Mouse (Mus musculus): ENCODE data around the gene Gli3. TPM values are rescaled to one million over a fixed set of nuclear protein-coding genes. Genes with fewer than 3 reads are reported as not detected.

Gene Gli3
- polyA plus RNA-seq, 1 experiment from 2014 or later = 18.9 TPM

DNA sequence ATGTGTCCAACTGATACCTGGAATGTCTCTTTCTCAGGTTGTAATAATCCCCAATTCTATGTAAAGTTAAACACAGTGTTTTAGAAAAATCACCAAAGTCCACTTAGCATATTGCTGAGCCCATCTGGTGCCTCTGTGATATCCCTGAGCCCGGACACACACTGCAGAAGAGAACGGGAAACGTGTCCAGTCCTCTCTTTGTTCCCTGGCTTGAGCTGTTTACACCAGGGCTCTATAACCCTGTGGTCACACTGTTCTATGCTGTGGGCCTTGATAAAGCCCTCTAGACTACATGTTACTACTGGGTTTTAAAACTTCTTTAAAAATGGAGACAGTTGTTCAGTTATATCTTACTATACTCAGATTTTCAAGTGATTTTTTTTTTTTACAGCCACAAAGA lies 154.4 kb downstream of the Gli3 start:
- Histone ChIP-seq H3K27ac (no peak overlapping the region), H3K4me2 (no peak overlapping the region), H3K36me3 (no peaks in the 10 kb centered on the region), H3K9ac (no peak overlapping the region), H3K4me3 (replicated peaks) (no peak overlapping the region), H3K9me3 (no peaks in the 10 kb centered on the region), H3K4me1 (no peaks in the 10 kb centered on the region), H3K27me3 (replicated peaks) (no peaks in the 10 kb centered on the region)
- no peak for ATAC-seq (ENCODE audit: insufficient read depth, low FRiP score, low read depth)
- WGBS = 69% methylated on average over 3 of the region's 3 CpGs

DNA sequence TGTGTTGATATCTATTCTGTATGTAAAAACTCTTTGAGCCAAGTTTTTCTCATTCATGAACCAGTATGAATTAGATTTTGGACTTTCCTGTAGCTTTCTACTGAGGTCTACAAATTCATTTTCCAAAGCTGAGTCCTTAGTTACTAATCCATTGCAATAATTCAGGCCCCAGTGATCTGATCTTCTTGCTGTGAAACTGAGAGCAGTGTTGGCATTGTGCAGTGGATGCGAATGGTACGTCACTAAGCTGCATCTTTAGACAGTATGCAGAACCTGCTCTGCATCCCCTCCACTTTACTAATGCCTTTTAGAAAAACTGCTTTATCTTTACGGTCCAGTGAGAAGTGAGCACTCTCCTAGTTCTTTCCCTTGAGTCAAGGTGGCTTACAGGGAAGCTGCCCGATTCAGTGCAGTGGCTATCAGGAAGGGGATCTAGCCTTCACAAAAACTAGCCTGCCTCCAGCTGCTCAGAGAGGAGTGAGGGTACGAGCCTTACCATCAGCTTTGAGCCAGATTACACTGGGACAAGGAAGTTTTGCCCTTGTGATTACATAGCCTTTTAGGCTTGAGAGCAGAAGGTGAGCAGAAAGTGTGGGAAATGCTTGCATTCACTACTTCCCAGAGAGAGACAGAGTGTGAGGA lies 155.1 kb downstream of the Gli3 start:
- Histone ChIP-seq H3K27ac (no peak overlapping the region), H3K9ac (no peak overlapping the region), H3K9me3 (no peaks in the 10 kb centered on the region), H3K27me3 (replicated peaks) (no peaks in the 10 kb centered on the region), H3K4me2 (no peak overlapping the region), H3K36me3 (no peaks in the 10 kb centered on the region), H3K4me1 (no peaks in the 10 kb centered on the region), H3K4me3 (replicated peaks) (no peak overlapping the region)
- no peak for ATAC-seq (ENCODE audit: insufficient read depth, low FRiP score, low read depth)
- 66% methylated on average over 5 of the region's 5 CpGs for WGBS

DNA sequence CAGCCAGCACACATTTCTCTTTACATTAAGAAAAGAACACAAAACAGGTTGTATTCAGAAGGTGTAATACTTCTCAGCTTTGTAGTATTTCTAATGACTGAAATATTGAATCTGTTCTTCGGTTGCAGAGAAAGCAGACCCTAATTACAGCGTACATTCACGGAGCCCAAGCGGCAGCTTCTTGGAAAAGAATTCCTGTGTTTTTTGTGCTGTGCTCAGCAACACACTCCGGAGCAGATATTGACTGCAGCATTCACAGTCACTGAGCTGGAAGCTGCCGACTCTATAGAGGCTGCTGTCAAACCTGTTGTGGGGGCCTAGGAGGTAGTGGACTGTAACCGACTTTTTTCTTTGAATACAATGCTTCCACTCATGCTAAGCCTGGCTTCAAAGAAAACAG lies 158.0 kb downstream of the Gli3 start:
- Histone ChIP-seq H3K4me3 (replicated peaks) (no peak overlapping the region), H3K9me3 (no peaks in the 10 kb centered on the region), H3K4me2 (no peak overlapping the region), H3K9ac (no peak overlapping the region), H3K27me3 (replicated peaks) (no peaks in the 10 kb centered on the region), H3K4me1 (peaks cover 7% of the 10 kb centered on the region; the same call in 1 of the 2 replicates), H3K27ac (no peak overlapping the region), H3K36me3 (no peaks in the 10 kb centered on the region)
- no peak for ATAC-seq (ENCODE audit: insufficient read depth, low FRiP score, low read depth)
- 60% methylated on average over 7 of the region's 7 CpGs for WGBS

DNA sequence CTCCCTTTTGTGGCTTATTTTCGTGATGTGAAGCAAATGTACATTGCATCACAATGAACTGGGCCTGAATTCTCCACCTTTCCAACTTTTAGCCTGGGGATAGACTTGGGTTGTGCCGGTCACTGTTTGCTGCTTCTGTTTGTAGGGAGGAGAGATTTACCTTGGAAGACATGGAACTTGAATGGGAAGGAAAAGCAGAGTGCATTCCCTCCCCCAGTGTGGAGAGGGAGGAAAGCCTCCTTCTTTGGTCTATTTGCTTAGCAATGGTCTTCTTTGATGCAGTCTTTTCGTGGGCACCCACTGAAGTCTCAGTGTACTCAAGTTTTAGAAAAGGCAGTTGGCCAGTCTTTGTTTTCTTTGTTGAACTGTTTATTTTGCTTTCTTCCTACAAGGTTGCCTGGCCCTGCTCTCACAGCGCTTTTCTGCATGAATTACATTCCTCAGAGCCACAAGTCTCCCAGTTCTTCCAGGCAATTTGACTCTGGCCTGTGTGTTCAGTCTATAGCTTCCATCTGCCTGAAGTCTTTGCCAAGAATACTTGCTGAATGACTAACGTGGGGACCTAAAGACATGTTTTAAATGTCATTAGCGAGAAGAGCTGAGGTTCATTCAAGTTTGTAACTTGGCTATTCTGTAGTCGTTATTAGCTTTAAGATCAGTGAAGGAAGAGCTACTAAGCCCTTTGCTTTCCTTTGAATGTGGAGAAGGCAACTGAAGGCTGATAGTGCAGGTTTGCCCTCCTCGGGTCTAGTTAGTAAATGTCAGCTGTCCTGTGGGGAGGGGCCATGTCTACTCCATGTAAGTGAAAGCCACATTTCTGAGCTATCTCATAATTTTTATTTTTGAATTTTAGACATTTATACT lies 161.7 kb downstream of the Gli3 start:
- H3K9me3 ChIP-seq = no peaks in the 10 kb centered on the region
- 34% methylated on average over 8 of the region's 8 CpGs for WGBS
- H3K9ac ChIP-seq = no peak overlapping the region
- no peaks in the 10 kb centered on the region for H3K36me3 ChIP-seq
- no peak for ATAC-seq (ENCODE audit: insufficient read depth, low FRiP score, low read depth)
- H3K4me2 ChIP-seq = no peak overlapping the region
- no peak overlapping the region for H3K4me3 ChIP-seq (replicated peaks)
- H3K27ac ChIP-seq = no peak overlapping the region
- H3K4me1 ChIP-seq = peaks cover 7% of the 10 kb centered on the region; the same call in 1 of the 2 replicates
- no peaks in the 10 kb centered on the region for H3K27me3 ChIP-seq (replicated peaks)

DNA sequence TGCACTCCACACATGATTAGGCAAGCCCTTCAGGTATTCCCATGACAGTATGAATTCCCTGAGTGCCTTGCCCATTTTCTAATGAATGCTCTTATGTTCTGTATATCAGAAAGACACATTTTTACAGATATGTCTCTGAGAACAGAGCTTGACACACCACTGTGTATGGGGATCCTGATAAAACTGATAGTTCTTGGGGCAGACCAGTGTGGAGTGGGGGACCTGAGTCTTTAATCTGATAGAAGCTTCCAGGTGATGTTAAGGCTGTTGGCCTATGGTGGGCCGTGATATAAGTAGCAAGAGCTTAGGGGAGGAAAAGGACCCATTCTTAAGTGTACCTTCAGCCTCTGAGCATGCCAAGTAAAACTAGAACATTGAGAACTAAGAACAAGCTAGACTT lies 178.5 kb downstream of the Gli3 start:
- no peaks in the 10 kb centered on the region; the same call in 1 of the 2 replicates for H3K36me3 ChIP-seq
- no peaks in the 10 kb centered on the region for H3K4me1 ChIP-seq
- no peak overlapping the region for H3K27ac ChIP-seq
- no peak overlapping the region for H3K9ac ChIP-seq
- no peak overlapping the region for H3K4me3 ChIP-seq (replicated peaks)
- no peak for ATAC-seq (ENCODE audit: insufficient read depth, low FRiP score, low read depth)
- no peaks in the 10 kb centered on the region for H3K9me3 ChIP-seq
- no peaks in the 10 kb centered on the region for H3K27me3 ChIP-seq (replicated peaks)
- H3K4me2 ChIP-seq = no peak overlapping the region
- WGBS = 97% methylated on average over 1 of the region's 1 CpGs

DNA sequence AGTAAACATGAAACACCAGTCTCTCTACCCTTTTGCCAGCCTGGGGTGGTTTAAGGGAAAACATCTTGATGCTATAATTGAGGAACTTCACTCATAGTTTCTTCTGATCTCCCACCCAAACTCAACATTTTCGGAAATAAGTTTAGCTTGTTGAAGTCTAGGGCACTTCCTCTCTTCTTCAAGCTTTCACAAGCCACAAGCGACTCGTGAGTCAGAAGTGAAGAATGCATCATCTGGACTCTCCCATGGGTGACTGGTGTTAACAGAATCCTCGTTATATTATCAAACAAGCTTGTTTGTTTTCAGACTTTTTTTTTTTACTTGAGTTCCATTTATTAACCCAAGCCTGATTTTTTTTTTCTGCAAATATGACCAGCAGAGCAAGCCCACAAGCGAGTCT lies 197.5 kb downstream of the Gli3 start:
- no peak overlapping the region for H3K4me2 ChIP-seq
- no peaks in the 10 kb centered on the region for H3K27me3 ChIP-seq (replicated peaks)
- H3K36me3 ChIP-seq = 0 out of 2 replicates have a peak, but pooled peaks cover 5% of the 10 kb centered on the region
- no peaks in the 10 kb centered on the region for H3K9me3 ChIP-seq
- H3K27ac ChIP-seq = no peak overlapping the region
- H3K9ac ChIP-seq = no peak overlapping the region
- 70% methylated on average over 5 of the region's 5 CpGs for WGBS
- H3K4me3 ChIP-seq (replicated peaks) = no peak overlapping the region
- no peak for ATAC-seq (ENCODE audit: insufficient read depth, low FRiP score, low read depth)
- H3K4me1 ChIP-seq = no peaks in the 10 kb centered on the region

DNA sequence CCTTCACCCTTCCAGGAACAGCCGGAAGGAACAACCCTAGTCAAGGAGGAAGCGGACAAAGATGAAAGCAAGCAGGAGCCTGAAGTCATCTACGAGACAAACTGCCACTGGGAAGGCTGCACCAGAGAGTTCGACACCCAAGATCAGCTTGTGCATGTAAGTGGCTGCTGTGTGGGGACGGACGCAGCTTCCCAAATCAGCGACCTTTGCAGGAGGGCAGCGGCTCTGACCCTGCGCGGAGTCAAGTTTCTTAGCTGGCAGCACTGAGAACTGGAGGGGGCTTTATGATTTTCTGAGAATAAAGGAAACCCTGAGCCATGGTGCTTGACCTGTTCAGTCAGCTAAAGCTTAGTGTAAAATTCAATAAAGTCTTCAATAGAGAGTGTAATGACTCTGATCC lies 199.3 kb downstream of the Gli3 start:
- H3K27ac ChIP-seq = no peak overlapping the region
- H3K9ac ChIP-seq = no peak overlapping the region
- no peak overlapping the region for H3K4me3 ChIP-seq (replicated peaks)
- H3K36me3 ChIP-seq = 0 out of 2 replicates have a peak, but pooled peaks cover 5% of the 10 kb centered on the region
- H3K4me2 ChIP-seq = no peak overlapping the region
- H3K4me1 ChIP-seq = no peaks in the 10 kb centered on the region
- ATAC-seq (ENCODE audit: insufficient read depth, low FRiP score, low read depth) = no peak
- H3K9me3 ChIP-seq = no peaks in the 10 kb centered on the region
- 67% methylated on average over 10 of the region's 10 CpGs for WGBS
- no peaks in the 10 kb centered on the region for H3K27me3 ChIP-seq (replicated peaks)

DNA sequence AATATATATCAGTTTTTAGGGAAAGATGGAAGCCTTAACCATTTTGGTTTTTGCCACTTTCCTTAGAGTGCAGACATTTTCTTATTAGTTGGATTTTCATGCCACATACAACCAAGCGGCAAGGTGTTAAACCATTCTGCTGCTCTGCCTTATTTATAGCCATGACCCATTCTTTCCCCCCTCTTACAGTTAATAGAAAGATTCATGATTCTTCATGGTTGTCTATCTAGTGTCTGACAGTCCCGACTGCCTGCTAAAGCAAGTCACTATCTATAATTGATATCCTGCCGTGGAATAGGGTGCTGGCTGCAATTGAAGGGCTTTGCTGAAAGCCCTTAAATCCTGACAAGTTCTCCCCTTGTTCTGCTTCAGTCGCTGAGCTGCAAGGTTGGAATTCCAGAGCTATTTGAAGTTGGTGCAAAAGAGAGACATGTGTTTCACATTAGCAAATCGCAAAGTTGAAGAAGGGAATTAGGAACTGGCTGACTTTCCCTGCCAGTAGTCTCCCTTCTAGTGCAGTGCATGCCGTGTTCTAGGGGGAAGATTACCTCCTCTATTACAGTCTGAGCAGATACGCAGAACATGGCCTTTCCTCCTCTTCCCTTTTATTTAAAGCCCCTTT lies 201.7 kb downstream of the Gli3 start:
- H3K9ac ChIP-seq = no peak overlapping the region
- no peak overlapping the region for H3K27ac ChIP-seq
- no peaks in the 10 kb centered on the region for H3K9me3 ChIP-seq
- H3K4me1 ChIP-seq = no peaks in the 10 kb centered on the region
- H3K36me3 ChIP-seq = 0 out of 2 replicates have a peak, but pooled peaks cover 5% of the 10 kb centered on the region
- ATAC-seq (ENCODE audit: insufficient read depth, low FRiP score, low read depth) = no peak
- H3K4me2 ChIP-seq = no peak overlapping the region
- 50% methylated on average over 7 of the region's 7 CpGs for WGBS
- H3K4me3 ChIP-seq (replicated peaks) = no peak overlapping the region
- H3K27me3 ChIP-seq (replicated peaks) = no peaks in the 10 kb centered on the region

DNA sequence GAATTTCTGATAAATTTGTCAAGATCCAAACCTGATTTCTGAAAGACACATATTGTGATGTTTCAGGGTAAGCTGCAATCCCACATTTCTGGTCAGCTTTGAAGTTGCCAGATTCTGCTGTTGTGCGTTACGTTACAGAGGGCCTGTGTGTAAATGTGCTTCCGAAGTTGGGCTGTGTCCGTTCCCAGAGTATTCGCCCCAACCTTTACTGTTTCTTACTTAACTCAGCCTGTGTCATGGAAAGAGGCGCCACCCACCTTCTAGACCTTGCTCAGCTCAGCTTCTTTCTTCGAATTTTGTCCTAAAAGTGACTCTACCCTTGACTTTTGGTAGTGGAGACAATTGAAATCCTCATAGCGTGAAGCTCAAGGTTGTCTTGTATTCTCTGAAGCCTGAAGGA lies 202.5 kb downstream of the Gli3 start:
- Histone ChIP-seq H3K4me3 (replicated peaks) (no peak overlapping the region), H3K27ac (no peak overlapping the region), H3K36me3 (0 out of 2 replicates have a peak, but pooled peaks cover 5% of the 10 kb centered on the region), H3K9ac (no peak overlapping the region), H3K27me3 (replicated peaks) (no peaks in the 10 kb centered on the region), H3K9me3 (no peaks in the 10 kb centered on the region), H3K4me1 (no peaks in the 10 kb centered on the region), H3K4me2 (no peak overlapping the region)
- no peak for ATAC-seq (ENCODE audit: insufficient read depth, low FRiP score, low read depth)
- 88% methylated on average over 8 of the region's 8 CpGs for WGBS

DNA sequence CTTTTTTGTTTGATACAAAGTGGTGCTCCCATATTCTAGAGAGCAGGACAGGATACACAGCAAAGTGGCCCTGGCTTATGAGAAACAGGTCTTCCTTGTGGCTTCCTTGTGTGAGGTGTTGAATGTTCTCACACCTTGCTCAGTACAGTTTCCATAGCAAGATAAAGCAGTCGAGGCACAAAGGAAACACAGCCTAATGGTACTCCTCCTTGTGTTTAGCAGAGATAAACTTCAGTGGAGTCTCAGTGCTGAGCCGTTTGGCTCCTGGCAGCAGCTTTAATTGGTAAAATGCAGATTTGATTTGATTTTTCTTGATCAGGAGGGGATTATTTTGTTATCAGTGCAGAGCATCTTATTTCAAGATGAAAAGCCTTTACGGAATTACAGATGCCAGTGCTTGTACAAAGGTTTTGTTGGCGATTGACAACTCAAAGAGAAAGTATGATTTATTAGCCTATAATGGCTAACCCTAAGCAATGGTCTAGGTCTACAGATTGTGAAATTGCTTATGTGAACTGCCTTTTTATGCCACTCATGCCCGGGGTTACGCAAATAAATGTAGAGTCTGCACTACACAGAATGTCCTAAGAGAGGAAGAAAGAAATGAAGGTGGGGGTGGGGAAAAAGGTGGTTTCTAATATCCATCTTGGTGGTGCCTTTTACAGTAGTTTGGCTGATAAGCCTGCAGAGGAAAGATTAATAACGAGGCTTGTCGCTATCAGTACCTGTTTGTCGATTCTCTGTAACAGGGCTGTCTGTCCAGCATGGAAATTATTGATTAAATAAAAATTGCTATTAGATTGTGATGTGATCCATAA lies 207.3 kb downstream of the Gli3 start:
- 38% methylated on average over 9 of the region's 9 CpGs for WGBS
- H3K4me2 ChIP-seq = no peak overlapping the region
- no peaks in the 10 kb centered on the region for H3K27me3 ChIP-seq (replicated peaks)
- ATAC-seq (ENCODE audit: insufficient read depth, low FRiP score, low read depth) = no peak
- H3K27ac ChIP-seq = no peak overlapping the region
- no peak overlapping the region for H3K9ac ChIP-seq
- no peaks in the 10 kb centered on the region for H3K9me3 ChIP-seq
- no peaks in the 10 kb centered on the region for H3K4me1 ChIP-seq
- no peak overlapping the region for H3K4me3 ChIP-seq (replicated peaks)
- no peaks in the 10 kb centered on the region for H3K36me3 ChIP-seq

DNA sequence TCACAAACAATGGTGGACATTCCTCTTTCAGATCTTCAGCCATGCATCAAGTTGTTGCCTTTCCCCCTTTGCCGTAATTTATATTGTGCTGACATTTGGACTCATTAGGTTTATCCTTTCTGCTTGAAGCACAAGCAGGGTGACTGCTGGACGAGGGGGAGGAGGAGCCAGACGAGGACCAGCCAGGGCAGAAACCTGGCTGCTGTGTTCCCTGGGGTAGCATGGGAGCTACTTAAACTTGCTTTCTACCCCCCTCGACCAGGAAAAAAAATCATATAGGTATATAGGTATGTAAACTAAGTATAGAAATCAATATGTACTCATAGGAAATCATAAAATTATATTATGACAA lies 207.9 kb downstream of the Gli3 start:
- H3K27ac ChIP-seq = no peak overlapping the region
- no peak overlapping the region for H3K4me2 ChIP-seq
- no peaks in the 10 kb centered on the region for H3K27me3 ChIP-seq (replicated peaks)
- no peaks in the 10 kb centered on the region for H3K36me3 ChIP-seq
- H3K9ac ChIP-seq = no peak overlapping the region
- WGBS = 46% methylated on average over 4 of the region's 4 CpGs
- no peak for ATAC-seq (ENCODE audit: insufficient read depth, low FRiP score, low read depth)
- no peaks in the 10 kb centered on the region for H3K4me1 ChIP-seq
- no peaks in the 10 kb centered on the region for H3K9me3 ChIP-seq
- H3K4me3 ChIP-seq (replicated peaks) = no peak overlapping the region

Data from stomach, embryonic 15.5 days (tissue).